Mouse (Mus musculus) layer of hippocampus, adult 9-11 months (tissue): ENCODE measurements around the gene Ssr1.
A peak's percentile ranks its signal among the peaks of the same experiment; 100 is the strongest.

Experiments used
- DNase-seq: peaks from one replicate; pipeline ENCODE4 v3.0.0; 2022

The Ssr1 gene

DNA sequence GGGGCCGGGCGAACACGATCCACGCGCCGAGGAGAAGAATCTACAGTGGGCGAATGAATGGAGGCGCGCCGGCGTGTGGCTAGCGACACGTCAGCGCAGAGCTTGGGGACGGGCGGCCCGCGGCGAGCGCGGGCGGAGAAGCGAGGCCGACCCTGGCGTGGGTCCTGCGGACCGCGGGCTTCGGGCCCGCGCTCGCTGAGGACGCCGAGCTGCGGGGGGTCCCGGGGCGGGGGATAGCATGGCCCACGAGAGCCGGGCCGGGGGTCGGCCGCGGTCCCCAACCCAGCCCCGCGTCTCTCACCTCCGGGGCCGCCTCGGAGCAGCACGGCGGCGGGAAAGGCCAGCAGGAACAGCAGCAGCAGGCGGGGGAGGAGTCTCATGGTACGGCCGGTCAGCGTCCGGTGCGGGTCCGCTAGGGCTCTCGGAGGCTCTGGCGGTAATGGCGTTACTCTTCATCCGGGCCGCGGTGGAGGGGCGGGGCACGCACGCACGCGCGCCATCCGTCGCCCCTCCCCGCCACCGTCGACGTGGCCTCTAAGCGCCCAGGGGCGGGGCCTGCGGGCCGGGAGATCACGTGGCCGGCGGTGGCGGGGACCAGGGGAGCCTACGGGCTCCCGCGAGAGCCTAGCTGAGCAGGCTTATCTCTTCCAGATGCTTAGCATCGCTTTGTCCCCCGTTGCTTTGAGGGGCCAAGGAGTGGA, at the start of gene Ssr1:
Ssr1 (minus strand) TSS at position 514 of the 701 bp plus-strand sequence.
- DNase-seq: peak; percentile 96

- DNase-seq: no peak
These were observed 43.8 kb upstream of the Ssr1 start for GRCm38 (mm10) chr13:38037811-38038210.

DNA sequence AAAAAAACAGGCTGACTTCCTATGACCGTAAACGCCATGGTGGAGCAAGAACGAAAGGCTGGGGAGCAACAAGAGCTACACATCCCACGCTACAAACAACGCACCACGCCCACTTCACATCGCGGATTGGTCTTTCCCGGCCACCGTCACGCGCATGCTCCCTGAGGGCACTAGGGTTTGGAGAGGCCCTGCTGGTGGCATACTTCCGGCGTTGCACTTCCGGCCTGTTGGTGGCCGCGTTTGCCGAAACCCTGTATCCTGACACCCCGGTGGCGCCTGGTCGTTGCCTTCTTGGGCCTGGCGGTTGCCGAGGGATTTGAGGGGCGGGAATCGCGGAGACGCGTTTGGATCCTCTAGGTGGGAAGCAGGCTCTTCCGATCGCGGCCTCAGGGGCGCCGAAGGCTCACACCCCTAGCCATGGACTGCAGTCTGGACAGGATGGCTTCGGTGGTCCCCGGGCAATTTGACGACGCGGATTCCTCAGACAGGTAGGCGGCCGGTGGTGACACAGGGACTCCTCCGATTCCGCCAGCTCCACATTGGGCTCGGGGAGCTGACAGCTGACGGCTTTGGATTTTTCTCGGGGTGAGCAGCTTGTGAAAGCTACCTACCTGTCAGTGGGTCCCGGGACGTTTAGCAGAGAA, 43.1 kb upstream of the Ssr1 start, which contains the start of gene Cage1:
Cage1 (minus strand) TSS at position 26 of the 644 bp plus-strand sequence.
- DNase-seq: peak; percentile 96

DNA sequence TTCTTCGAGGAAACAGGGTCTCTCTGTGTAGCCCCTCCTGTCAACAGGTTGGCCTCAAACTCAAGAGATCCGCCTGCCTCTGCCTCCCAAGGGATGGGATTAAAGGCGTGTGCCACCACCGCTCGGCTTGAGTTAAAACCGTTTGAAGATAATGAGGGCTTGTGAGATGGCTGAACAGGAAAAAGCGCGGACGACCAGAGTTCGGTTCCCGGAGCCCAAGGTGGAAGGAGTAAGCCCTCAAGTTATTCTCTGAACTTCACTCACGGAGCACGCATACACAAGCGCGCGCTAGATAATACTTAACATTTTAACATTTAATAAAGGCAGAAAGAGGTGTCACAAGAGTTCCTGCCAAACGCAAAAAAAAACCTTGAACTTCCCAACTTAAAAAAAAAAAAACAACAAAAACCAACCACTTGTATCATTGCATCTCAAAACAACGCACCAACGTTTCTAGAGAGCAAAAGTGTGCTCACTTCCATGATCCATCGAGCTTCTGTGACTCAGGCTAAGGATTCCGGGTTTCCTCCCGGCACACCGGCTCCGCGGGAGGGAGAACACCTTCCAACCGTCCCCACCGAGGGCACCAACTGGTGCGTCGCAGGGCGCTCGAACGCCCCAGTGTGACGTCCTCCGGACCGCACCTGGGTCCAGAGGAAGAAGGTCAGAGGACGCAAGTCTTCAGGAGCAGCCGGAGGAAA, 42.5 kb upstream of the Ssr1 start, which contains the start of gene Riok1:
Riok1 (plus strand) TSS at position 653 of the 701 bp plus-strand sequence.
- no peak for DNase-seq

DNA sequence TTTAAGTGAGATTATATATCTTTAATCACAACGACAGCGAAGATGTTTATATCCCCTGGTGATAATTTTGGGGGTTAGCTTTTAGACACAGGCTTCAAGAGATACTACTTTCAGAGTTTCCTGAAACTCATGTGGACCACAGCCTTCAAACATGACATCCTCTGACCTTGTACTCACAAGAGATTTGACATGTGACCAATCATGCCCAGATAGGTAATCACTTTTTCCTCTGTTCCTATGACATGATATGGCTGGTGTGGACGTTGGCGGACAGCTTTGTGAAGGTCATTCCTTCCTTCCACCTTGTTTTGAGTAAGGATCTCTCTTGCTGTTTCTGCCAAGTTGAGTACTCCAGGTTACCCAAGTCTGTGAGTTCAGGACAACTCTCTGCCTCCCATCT, 34.4 kb upstream of the Ssr1 start:
- no peak for DNase-seq

DNA sequence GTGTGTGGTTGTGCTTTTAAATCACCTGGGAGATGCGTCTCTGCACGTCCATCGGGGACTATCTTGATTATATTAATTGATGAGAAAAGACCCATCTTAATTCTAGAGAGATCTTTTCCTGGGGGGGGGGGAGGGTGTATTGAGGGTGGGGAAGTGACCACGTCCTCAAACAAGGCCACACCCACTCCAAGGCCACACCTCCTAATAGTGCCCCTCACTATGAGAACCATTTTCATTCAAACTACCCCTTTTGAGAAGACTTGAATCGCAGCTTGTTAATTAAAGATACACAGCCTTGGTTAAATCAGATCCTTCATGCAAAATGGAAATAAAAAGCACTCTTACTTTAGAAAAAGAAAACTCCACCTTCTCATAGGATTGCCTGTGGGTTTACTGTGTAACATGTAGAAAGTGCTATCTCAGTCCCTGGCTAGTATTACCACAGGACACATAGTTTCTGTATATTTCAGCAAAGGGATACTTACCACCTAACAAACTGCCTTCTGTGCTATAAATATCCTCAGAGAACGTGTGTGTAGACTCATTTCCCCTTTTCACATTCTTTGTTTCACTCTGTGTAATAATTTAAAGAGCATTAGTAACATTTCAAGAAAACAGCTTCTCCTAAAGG, 33.7 kb upstream of the Ssr1 start:
- DNase-seq: no peak

- no peak for DNase-seq
These were observed 31.9 kb upstream of the Ssr1 start for GRCm38 (mm10) chr13:38025874-38026273.

DNA sequence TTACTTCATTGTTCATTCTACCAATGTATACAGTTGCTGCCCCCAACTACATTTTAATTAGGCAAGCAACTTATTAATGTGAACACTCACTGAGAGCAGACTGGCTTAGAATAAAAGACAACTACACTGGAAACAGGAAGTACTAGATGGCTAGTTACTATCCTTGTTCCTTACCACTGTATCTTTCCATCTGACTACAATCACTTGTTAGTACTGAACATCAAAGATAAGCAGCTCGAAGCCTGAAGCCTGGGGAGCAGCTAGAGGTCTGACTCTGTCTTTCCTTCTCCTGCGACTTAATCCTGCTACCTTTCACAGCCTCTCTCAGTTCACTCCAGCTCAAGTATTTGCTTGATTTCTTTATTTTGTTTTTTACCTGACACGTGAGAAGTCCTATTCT, 24.8 kb upstream of the Ssr1 start:
- no peak for DNase-seq

DNA sequence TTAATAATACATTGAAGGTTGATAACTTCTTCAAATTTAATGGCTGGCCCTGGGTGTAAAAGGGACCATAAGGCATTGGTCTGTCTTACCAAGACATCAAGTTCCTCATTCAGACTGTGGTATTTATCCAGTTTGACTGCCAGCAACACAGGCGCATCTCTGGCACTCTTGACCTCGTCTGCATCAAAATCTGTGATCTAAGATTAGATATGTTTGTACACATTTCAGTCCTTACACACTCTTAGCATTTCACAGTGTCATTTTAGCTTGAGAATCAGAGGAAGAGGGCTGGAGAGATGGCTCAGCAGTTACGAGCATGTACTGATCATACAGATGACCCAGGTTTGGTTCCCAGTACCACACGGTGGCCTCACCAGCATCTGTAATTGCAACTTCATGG, 21.6 kb upstream of the Ssr1 start:
- DNase-seq: no peak

- DNase-seq: peak; percentile 24
These were observed 18.4 kb upstream of the Ssr1 start for GRCm38 (mm10) chr13:38012436-38012835.

- no peak for DNase-seq
These were observed 16.5 kb upstream of the Ssr1 start for GRCm38 (mm10) chr13:38010444-38010910.

DNA sequence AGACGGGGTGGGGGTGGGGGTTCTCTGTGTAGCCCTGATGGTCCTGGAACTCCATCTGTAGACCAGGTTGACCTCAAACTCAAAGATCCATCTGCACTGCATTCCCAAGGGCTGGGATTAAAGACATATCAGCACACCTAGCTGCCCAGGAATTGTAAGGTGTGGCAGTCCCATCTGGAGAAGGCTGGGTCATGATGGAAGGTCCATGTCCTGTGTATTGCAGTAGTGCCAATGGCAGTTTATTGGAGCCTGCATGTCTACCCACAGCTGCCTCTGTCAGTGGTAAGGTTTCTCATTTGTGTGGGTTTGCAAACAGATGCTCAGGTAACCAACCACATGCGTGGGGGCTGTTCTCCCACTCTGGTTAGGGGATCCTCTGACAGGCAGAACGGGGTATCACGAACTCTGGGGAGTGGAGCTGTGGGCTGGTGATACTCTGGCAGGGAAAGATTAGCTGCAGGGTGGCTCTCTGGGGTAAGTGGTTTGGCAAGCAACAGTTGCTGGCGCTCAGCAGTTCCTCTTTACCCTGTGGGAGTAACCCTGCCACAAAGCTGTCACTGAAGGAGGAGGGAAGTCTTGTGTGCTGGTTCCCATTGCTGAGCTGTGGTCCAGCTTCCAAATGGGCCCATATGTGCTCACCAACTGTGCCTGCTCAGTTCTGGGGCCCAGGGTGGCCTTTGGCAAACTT, 15.8 kb upstream of the Ssr1 start:
- DNase-seq: peak; percentile 48

DNA sequence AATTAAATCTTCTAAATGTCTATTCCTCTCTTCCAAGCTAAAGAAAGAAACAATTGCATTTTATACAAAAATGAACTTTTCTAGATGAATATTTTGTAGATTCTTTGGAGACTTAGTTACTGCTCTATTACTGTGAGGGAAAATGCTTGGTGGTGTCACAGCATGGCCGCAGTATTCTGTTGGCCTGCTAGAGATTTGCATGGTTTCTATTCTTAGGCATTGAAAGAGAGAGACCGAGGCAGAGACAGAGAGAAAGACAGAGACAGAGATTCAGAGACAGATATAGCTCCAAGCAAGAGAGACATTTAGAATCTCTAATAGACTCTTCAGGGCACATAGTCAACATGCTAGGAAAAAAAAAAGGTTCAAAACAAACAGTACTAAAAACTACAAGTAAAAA, 14.0 kb upstream of the Ssr1 start:
- DNase-seq: no peak

- DNase-seq: no peak
These were observed 8.4 kb upstream of the Ssr1 start for GRCm38 (mm10) chr13:38002461-38002860.

- no peak for DNase-seq
These were observed 5.7 kb upstream of the Ssr1 start for GRCm38 (mm10) chr13:37999713-38000112.

DNA sequence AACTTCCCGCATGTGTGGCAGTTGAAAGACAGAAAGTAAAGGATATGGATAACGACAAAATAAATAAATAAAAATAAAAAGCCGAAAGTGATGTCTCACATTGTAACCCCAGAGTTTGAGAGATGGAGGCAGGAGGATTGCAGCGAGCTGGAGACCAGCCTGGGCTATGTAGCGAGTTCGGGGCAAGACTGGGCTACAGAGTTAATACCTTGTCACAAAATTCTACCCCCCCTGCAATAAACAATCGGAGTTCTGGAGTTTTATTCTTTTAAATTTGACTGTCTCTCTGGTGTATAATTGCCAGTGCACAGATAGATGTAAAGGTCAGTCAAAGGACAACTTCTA, 360 bp upstream of the Ssr1 start:
- no peak for DNase-seq

- no peak for DNase-seq
These were observed 677 bp downstream of the Ssr1 start for GRCm38 (mm10) chr13:37993376-37993703.

DNA sequence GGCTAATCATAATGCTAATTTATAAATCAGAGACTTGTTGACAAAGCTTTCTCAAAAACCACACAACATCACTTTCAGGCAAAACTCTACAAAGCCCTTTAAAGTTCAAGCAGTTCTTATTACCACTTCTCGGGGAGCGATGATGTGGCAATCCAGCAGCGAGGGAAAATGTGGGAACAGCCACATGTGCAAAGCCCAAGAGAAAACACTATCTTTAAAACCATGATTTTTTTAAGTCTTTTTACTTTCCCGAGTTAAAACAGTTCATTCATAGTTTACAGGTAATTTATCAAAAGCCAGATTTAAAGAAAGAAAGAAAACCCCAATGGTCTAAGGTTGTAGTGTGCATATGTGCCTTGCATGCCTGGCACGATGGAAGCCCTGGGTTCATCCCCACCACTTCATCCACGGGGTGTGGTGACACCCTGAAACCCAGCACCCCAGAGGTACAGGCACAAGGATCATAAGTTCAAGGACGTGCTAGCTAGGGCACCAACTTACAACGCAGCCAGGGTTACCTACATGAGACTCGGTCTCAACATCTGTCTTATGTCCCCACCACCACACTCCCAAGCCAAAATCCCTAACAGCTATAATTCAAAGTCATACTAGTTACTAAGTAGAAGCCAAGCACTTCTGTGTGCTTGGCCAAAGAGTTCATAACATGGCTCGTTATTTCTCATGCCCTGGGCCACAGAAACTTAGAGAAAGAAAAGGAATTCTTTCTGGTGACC, 1.2 kb downstream of the Ssr1 start:
- DNase-seq: no peak

- no peak for DNase-seq
These were observed 4.3 kb downstream of the Ssr1 start for GRCm38 (mm10) chr13:37989701-37990100.

GRCm38 (mm10) chr13:37986166-37986565, 7.9 kb downstream of the Ssr1 start:
- DNase-seq: no peak

GRCm38 (mm10) chr13:37981063-37981462, 13.0 kb downstream of the Ssr1 start:
- no peak for DNase-seq

DNA sequence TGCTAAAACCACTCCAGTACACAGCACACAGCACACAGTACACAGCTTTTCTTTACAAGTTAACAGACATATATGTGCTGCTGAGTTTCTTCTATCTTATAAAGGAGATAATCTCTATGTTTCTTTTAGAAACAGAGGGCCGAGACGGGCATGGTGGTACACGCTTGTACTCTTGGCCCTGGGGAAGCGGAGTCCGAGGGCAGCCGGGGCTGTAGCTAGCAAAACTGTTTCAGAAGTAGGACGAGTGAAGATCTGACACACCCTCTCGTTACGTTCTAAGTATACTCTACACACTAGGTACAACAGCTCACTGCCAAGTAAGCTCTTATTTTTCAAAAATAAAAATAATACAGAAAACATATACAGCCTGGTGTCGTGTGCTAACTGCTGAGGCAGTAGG, 13.7 kb downstream of the Ssr1 start:
- no peak for DNase-seq
